Mouse (Mus musculus): ENCODE measurements around the gene Paox.

The Paox gene

GRCm38 (mm10) chr7:140115583-140116328 is at the start of gene Paox:
Gene Paox, plus strand, starts transcription at chr7:140115799.
- DNase-seq, result peak; percentile 28

- no peak for DNase-seq
Measured at GRCm38 (mm10) chr7:140067397-140067796, 48.2 kb upstream of the Paox start.

GRCm38 (mm10) chr7:140070042-140070711 is 45.4 kb upstream of the Paox start:
- DNase-seq, result no peak

- no peak for DNase-seq
Measured at GRCm38 (mm10) chr7:140077698-140078097, 37.9 kb upstream of the Paox start.

GRCm38 (mm10) chr7:140078711-140079110 is 36.9 kb upstream of the Paox start:
- peak; percentile 76 for DNase-seq

- DNase-seq, result peak; percentile 91
Measured at GRCm38 (mm10) chr7:140080503-140081156, 35.0 kb upstream of the Paox start.

GRCm38 (mm10) chr7:140081408-140082241 is 34.0 kb upstream of the Paox start:
- DNase-seq, result peak; percentile 47

GRCm38 (mm10) chr7:140082242-140082678 is 33.3 kb upstream of the Paox start, which contains the start of gene Caly:
Gene Caly, minus strand, starts transcription at chr7:140082548.
- peak; percentile 77 for DNase-seq

- no peak for DNase-seq
Measured at GRCm38 (mm10) chr7:140090601-140091000, 25.0 kb upstream of the Paox start.

- no peak for DNase-seq
Measured at GRCm38 (mm10) chr7:140092924-140093528, 22.6 kb upstream of the Paox start, which contains the start of gene Prap1. Gene Prap1, plus strand, starts transcription at chr7:140093395.

- DNase-seq, result no peak
Measured at GRCm38 (mm10) chr7:140094954-140095353, 20.6 kb upstream of the Paox start.

- no peak for DNase-seq
Measured at GRCm38 (mm10) chr7:140095556-140095955, 20.0 kb upstream of the Paox start.

GRCm38 (mm10) chr7:140096055-140096454 is 19.5 kb upstream of the Paox start:
- DNase-seq, result no peak

- DNase-seq, result no peak
Measured at GRCm38 (mm10) chr7:140098466-140098865, 17.1 kb upstream of the Paox start.

GRCm38 (mm10) chr7:140101498-140101897 is 14.1 kb upstream of the Paox start:
- peak; percentile 29 for DNase-seq

- peak; percentile 82 for DNase-seq
Measured at GRCm38 (mm10) chr7:140101993-140102860, 13.4 kb upstream of the Paox start, which contains the start of gene Fuom. Gene Fuom, minus strand, starts transcription at chr7:140102441.

- no peak for DNase-seq
Measured at GRCm38 (mm10) chr7:140104009-140104408, 11.6 kb upstream of the Paox start.

- no peak for DNase-seq
Measured at GRCm38 (mm10) chr7:140111943-140112342, 3.7 kb upstream of the Paox start.

GRCm38 (mm10) chr7:140116329-140117054 is 893 bp downstream of the Paox start, which contains the start of gene Echs1:
Gene Echs1, minus strand, starts transcription at chr7:140116476.
- peak; percentile 81 for DNase-seq

GRCm38 (mm10) chr7:140120484-140120883 is 4.9 kb downstream of the Paox start:
- no peak for DNase-seq

Data from cerebellum, adult 11 months (tissue).